Mouse (Mus musculus) neural tube, embryonic 11.5 days (tissue): Measurements from ENCODE around the gene Saxo1. TPM values are rescaled to one million over a fixed set of nuclear protein-coding genes. Genes with fewer than 3 reads are reported as not detected.

Experiments used
- ATAC-seq: fragments of 200-750 bp; cut with Nextera tagmentation; 2 replicates; pipeline ENCODE4 v1.8.0; 2017; ENCODE audit warnings: moderate number of reproducible peaks, mild to moderate bottlenecking, moderate TSS enrichment, moderate library complexity; ENCODE audit not compliant: insufficient read depth, low FRiP score, low TSS enrichment
- DNase-seq: peaks from one replicate; pipeline ENCODE4 v3.0.0-alpha.2; 2015; ENCODE audit warnings: low spot score
- H3K27ac ChIP-seq: fragments of 300-500 bp; sonication (generic); 2 replicates; pipeline ENCODE4 v1.5.1; 2014; ENCODE audit warnings: low read depth, mild to moderate bottlenecking, low read length
- H3K27me3 ChIP-seq: fragments of 300-500 bp; sonication (generic); 2 replicates; pipeline ENCODE4 v1.6.1; 2014; ENCODE audit warnings: mild to moderate bottlenecking, low read length, mixed read lengths; ENCODE audit not compliant: control insufficient read depth, insufficient read depth
- H3K36me3 ChIP-seq: fragments of 300-500 bp; sonication (generic); 2 replicates; pipeline ENCODE4 v1.6.1; 2014; ENCODE audit warnings: mild to moderate bottlenecking, low read length, moderate library complexity, mixed read lengths; ENCODE audit not compliant: control insufficient read depth, insufficient read depth
- H3K4me1 ChIP-seq: fragments of 300-500 bp; sonication (generic); 2 replicates; pipeline ENCODE4 v1.6.1; 2014; ENCODE audit warnings: low read length, mixed read lengths; ENCODE audit not compliant: control insufficient read depth, insufficient read depth
- H3K4me2 ChIP-seq: fragments of 300-500 bp; sonication (generic); 2 replicates; pipeline ENCODE4 v1.6.1; 2014; ENCODE audit warnings: low read depth, mild to moderate bottlenecking, moderate library complexity
- H3K4me3 ChIP-seq: fragments of 300-500 bp; sonication (generic); 2 replicates; pipeline ENCODE4 v1.5.1; 2014; ENCODE audit warnings: low read depth, low read length
- H3K9ac ChIP-seq: fragments of 300-500 bp; sonication (generic); 2 replicates; pipeline ENCODE4 v1.6.1; 2014; ENCODE audit warnings: mild to moderate bottlenecking, low read length
- H3K9me3 ChIP-seq: fragments of 300-500 bp; sonication (generic); 2 replicates; pipeline ENCODE4 v1.6.1; 2016; ENCODE audit warnings: low read length; ENCODE audit not compliant: control insufficient read depth
- WGBS: fragments of 180-500 bp; shearing (Covaris S2); extraction: QIAGEN DNeasy Blood & Tissue Kit; methylation state at CpG from one replicate; pipeline ENCODE4 v1.1.7; 2014; 5-methylcytosine and 5-hydroxymethylcytosine counted together
- polyA plus RNA-seq: library from polyadenylated mRNA; unstranded; fragments of >200 nt; fragmentation: Nextera tagmentation; extraction: Ambion mirVana; gene quantifications from 2 replicates; pipeline ENCODE4 v1.2.1, GENCODE M21; 2014

Saxo1 gene
- 0.13 TPM in 1 of 2 replicates, not detected in the other for polyA plus RNA-seq

DNA sequence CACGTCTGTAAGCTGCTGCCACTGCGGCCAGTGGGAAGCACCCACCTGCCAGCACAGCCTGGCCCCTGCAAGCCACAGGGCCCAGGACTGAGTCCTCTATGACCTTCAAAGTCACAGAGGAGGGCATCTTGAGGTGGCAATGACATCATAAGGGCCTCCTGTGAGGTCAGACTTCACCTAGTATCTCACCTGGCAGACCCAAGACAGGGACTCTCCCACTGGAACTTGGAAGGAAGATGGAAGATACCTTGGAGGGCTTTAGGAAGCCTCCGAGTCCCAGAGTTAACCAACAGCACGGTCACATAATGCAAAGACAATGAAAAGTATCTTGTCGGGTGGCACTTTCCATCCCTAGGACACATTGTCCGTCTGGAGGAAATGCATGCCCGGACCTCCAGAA lies at the start of gene Saxo1:
Gene Saxo1, minus strand, starts transcription at position 101 of the 400 bp plus-strand sequence.
- Histone ChIP-seq H3K4me1 (no peaks in the 10 kb centered on the region), H3K27me3 (no peaks in the 10 kb centered on the region), H3K27ac (no peak within 1 kb of the TSS), H3K4me2 (no peak within 1 kb of the TSS), H3K9ac (no peak within 1 kb of the TSS), H3K4me3 (no peak within 1 kb of the TSS), H3K9me3 (no peaks in the 10 kb centered on the region), H3K36me3 (no peaks in the 10 kb centered on the region)
- 92% methylated on average over 7 of the region's 7 CpGs for WGBS
- DNase-seq (no peak), ATAC-seq (no peak; the same call in 1 of the 2 replicates)

DNA sequence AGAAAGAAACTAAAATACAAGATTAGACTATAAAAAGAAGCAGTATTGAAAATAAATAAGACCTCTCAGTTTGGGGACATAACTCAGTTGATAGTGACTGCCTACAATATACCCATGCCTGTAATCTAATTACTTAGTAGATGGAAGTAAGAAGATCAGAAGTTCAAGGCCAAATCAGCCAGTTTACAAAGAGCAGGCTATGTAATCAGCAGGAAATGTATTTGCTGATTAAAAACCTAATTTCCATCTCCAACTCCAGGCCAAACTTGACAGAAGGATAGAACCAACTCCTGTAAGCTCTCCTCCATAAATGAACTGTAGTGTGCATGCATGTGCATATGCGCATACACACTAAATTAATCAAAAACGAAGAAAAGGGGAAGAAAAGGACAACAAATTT lies 33.2 kb upstream of the Saxo1 start:
- 95% methylated on average over 2 of the region's 2 CpGs for WGBS
- no peak overlapping the region for H3K4me3 ChIP-seq
- H3K9me3 ChIP-seq, result no peaks in the 10 kb centered on the region
- no peak for DNase-seq
- no peaks in the 10 kb centered on the region for H3K4me1 ChIP-seq
- peaks cover 3% of the 10 kb centered on the region for H3K36me3 ChIP-seq
- no peak overlapping the region for H3K27ac ChIP-seq
- no peak for ATAC-seq
- no peak overlapping the region for H3K4me2 ChIP-seq
- H3K9ac ChIP-seq, result no peak overlapping the region
- no peaks in the 10 kb centered on the region for H3K27me3 ChIP-seq

DNA sequence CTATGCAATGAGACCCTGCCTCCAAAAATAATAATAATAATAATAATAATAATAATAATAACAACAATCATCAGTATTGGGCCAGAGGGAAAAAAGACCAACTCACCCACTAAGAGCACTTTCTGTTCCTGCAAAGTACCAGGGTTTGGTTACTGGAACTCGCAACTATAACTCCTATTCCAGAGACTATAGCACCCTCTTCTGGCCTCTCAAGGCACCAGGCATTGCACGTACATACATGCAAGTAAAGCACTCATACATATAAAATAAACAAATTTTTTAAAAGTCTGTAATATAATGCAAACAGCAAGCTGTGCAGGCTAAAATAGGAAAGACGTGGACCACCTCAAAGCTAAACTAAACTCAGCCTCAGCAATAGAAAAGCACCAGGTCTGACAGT lies 30.1 kb upstream of the Saxo1 start:
- Histone ChIP-seq H3K27ac (no peak overlapping the region), H3K4me1 (no peaks in the 10 kb centered on the region), H3K4me2 (no peak overlapping the region), H3K9ac (no peak overlapping the region), H3K36me3 (peaks cover 2% of the 10 kb centered on the region), H3K4me3 (no peak overlapping the region), H3K27me3 (no peaks in the 10 kb centered on the region), H3K9me3 (no peaks in the 10 kb centered on the region)
- WGBS, result 87% methylated on average over 3 of the region's 3 CpGs
- ATAC-seq, result no peak
- no peak for DNase-seq

DNA sequence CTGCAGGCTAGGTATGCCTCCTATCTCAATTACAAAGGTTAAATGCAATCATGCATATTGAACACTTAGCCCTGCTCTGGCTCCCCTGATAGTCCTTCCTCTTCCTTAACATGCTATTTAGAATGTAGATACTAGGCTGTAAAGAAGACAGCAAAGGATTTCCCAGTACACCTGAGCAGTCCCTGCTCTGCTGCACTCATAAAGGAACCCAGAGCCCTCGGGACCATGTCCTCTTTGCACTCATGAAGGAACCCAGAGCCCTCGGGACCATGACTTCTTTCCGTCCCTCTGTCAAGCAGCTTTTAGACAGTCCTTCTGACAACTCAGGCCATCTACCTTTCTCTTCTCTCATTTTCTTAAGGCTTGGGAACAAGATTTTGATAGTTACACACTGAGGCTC lies 22.5 kb upstream of the Saxo1 start:
- H3K27ac ChIP-seq, result no peak overlapping the region
- no peaks in the 10 kb centered on the region for H3K9me3 ChIP-seq
- no peak overlapping the region for H3K4me3 ChIP-seq
- no peaks in the 10 kb centered on the region for H3K27me3 ChIP-seq
- H3K4me2 ChIP-seq, result no peak overlapping the region
- no peak overlapping the region for H3K9ac ChIP-seq
- H3K36me3 ChIP-seq, result peaks cover 3% of the 10 kb centered on the region; the same call in 1 of the 2 replicates
- 79% methylated on average over 3 of the region's 3 CpGs for WGBS
- peaks cover 8% of the 10 kb centered on the region for H3K4me1 ChIP-seq
- ATAC-seq, result no peak
- no peak for DNase-seq

DNA sequence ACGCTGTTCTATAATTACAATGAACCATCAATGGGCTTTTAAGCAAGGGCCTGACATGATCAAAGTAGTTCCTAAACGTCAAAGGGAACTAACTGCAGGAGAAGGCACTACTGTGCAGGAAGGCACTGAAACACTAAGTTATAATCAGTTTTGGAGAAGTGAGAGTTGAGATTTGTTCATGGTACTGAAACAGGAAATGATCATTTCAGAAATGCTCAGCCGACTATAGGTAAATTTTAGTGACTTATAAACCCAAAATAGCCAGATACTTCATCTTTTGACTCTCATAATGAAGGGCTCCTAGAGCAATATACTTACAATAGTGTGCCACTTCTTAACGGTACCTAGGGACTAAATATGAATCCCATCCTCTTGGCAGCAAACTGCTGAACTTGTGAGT lies 21.9 kb upstream of the Saxo1 start:
- H3K36me3 ChIP-seq, result peaks cover 3% of the 10 kb centered on the region; the same call in 1 of the 2 replicates
- no peak overlapping the region for H3K27ac ChIP-seq
- no peak overlapping the region for H3K4me2 ChIP-seq
- H3K4me3 ChIP-seq, result no peak overlapping the region
- ATAC-seq (no peak), DNase-seq (no peak)
- H3K9ac ChIP-seq, result no peak overlapping the region
- no peaks in the 10 kb centered on the region for H3K9me3 ChIP-seq
- peaks cover 8% of the 10 kb centered on the region for H3K4me1 ChIP-seq
- WGBS, result 60% methylated on average over 4 of the region's 4 CpGs
- no peaks in the 10 kb centered on the region for H3K27me3 ChIP-seq

DNA sequence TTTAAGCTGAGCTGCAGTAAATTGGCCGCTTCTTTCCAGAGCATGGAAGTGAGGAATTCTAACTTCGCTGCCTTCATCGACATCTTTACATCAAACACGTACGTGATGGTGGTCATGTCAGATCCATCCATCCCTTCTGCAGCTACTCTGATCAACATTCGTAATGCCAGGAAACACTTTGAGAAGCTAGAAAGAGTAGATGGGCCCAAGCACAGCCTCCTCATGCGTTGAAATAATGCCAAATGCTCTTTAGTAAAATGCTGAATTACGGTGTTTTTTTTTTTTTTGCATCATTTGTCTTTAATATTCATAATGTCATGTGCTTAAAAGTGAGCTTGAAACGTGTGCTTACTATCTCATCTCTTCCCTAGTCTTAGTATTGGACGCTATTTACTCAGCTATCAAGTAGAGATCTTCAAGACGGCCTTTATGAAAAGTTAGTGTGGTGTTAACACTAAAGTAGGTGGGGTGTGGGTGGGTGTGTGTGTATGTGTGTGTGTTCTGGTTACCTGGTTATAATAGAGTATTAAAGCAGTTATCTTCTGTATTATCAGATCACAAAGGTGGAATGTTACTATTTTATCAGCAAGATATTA lies 18.6 kb upstream of the Saxo1 start:
- Histone ChIP-seq H3K9ac (peak overlapping the region; percentile 93), H3K4me1 (peaks cover 8% of the 10 kb centered on the region), H3K4me3 (peak overlapping the region; percentile 84), H3K9me3 (no peaks in the 10 kb centered on the region), H3K4me2 (peak overlapping the region; percentile 68), H3K27ac (no peak overlapping the region), H3K27me3 (no peaks in the 10 kb centered on the region), H3K36me3 (no peaks in the 10 kb centered on the region)
- DNase-seq (no peak), ATAC-seq (no peak)
- 11% methylated on average over 11 of the region's 11 CpGs for WGBS

DNA sequence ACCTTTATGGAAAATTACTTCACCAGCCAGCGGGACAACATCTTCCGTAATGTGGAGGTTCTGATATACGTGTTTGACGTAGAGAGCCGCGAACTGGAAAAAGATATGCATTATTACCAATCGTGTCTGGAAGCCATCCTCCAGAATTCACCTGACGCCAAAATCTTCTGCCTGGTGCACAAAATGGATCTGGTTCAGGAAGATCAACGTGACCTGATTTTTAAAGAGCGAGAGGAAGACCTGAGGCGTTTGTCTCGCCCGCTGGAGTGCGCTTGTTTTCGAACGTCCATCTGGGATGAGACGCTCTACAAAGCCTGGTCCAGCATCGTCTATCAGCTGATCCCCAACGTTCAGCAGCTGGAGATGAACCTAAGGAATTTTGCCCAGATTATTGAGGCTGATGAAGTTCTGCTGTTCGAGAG lies 18.0 kb upstream of the Saxo1 start:
- WGBS, result under 1% methylated on average over 20 of the region's 20 CpGs
- DNase-seq (peak; percentile 68), ATAC-seq (peak; percentile 7)
- Histone ChIP-seq H3K9me3 (no peaks in the 10 kb centered on the region), H3K27me3 (no peaks in the 10 kb centered on the region), H3K36me3 (no peaks in the 10 kb centered on the region), H3K4me1 (peaks cover 8% of the 10 kb centered on the region), H3K27ac (peak overlapping the region; percentile 97), H3K4me2 (peak overlapping the region; percentile 68), H3K4me3 (peak overlapping the region; percentile 84), H3K9ac (peak overlapping the region; percentile 93)

DNA sequence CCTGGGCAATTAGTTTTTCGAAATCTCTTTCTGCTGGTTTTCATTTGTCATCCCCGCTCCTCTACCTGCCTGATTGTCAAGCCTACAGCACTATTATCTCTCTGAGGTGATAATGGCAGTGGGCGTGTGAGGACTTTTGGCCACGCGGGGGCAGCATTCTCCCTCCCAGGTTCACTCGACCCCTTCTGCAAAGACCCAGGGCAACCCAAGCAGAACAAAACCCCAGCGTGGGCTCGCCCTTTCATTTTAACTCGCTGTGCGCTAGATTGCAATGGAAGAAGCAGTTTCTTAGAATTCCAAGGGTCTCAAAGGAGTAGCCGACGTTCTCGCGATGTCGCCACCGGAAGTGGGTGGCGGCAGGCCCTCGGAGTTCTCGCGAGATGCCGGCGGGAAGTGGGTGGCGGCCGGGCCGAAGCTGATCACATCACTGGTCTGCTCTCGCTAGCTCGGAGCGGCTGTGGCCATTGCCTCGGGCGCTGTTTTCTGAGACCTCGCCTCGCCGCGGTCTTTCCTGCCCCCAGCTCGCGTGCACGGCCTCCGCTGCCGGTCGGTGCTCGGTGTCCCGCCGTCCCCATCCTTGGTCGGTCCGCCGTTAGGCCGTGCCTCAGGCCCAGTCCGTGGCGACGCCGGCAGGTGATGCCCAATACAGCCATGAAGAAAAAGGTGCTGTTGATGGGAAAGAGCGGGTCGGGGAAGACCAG lies 17.3 kb upstream of the Saxo1 start, which contains the start of gene Rraga:
Gene Rraga, plus strand, starts transcription at position 386 of the 701 bp plus-strand sequence.
- Histone ChIP-seq H3K4me3 (peak within 1 kb of the TSS; percentile 84), H3K36me3 (no peaks in the 10 kb centered on the region), H3K9me3 (no peaks in the 10 kb centered on the region), H3K27me3 (no peaks in the 10 kb centered on the region), H3K9ac (peak within 1 kb of the TSS; percentile 93), H3K27ac (peak within 1 kb of the TSS; percentile 97), H3K4me2 (peak within 1 kb of the TSS; percentile 68), H3K4me1 (peaks cover 8% of the 10 kb centered on the region)
- ATAC-seq, result peak; percentile 95
- WGBS, result under 1% methylated on average over 53 of the region's 53 CpGs
- peak; percentile 97 for DNase-seq

DNA sequence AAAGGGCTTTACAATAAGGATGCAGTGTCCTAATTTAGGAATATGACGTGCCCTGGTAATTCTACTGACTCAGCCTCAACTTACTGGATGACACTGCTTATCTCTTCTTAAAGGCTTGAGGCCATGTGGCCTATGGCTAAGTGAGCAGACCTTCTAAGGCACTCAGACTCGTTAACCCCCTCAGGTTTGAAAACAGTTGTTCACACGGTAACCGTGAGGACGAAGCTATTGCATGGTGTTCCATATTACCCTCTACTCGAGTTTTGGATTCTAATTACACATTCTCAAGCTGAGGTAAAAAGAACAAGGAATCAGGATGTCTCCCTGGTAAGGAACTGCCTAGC lies 16.8 kb upstream of the Saxo1 start:
- DNase-seq (no peak), ATAC-seq (peak; percentile 48)
- Histone ChIP-seq H3K27me3 (no peaks in the 10 kb centered on the region), H3K4me3 (peak overlapping the region; percentile 84), H3K4me2 (peak overlapping the region; percentile 46), H3K27ac (peak overlapping the region; percentile 97), H3K4me1 (peaks cover 8% of the 10 kb centered on the region), H3K36me3 (no peaks in the 10 kb centered on the region), H3K9ac (peak overlapping the region; percentile 93), H3K9me3 (no peaks in the 10 kb centered on the region)
- 19% methylated on average over 6 of the region's 6 CpGs for WGBS
